Mouse (Mus musculus) c-Kit-positive CD71-negative TER-119-negative erythroid progenitor cells, embryonic 14.5 days (primary cell): ENCODE data around the gene Gp6.
"Not testable (repeated sequence)": the region's sequence is repeated elsewhere in the genome, so short reads cannot be mapped to it uniquely, and the experiment has no call there.

Source experiments
- DNase-seq: peaks from one replicate; pipeline ENCODE4 v3.0.0-alpha.2; 2013; ENCODE audit warnings: low read depth

The Gp6 gene

GRCm38 (mm10) chr7:4397730-4398129, at the start of gene Gp6:
Gene Gp6 (minus strand): TSS chr7:4397744.
- DNase-seq, result no peak

GRCm38 (mm10) chr7:4447138-4447537, 49.6 kb upstream of the Gp6 start:
- no peak for DNase-seq

DNA sequence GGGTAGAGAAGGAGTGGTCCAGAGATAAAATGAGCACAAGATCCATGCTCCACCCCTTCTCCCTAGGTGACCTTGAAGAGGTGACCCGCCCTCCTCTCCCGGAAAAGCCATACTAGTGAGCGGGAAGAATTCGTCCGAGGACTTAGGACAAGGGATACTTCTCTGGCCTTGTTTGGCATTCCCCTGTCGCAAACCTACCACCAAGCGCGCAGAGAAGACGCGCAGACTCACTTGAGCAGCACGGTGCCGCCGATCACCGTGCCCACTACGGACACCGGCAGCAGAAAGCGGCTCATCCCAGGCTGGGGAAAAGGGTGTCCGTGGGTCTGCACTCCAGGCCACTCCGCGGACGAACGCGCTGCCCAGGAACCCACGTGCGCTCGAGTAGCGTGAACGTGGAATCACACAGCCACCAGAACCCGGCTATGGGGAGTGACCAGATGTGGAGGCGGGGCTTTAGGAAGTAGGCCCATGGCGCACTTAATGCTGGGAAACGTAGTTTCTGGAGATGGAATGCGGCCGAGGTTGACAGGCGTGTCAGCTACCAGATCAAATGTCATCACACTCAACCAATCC, 47.8 kb upstream of the Gp6 start, which contains the start of gene Rdh13:
Gene Rdh13 (minus strand): TSS at position 434 of the 576 bp plus-strand sequence.
- peak; percentile 65 for DNase-seq

DNA sequence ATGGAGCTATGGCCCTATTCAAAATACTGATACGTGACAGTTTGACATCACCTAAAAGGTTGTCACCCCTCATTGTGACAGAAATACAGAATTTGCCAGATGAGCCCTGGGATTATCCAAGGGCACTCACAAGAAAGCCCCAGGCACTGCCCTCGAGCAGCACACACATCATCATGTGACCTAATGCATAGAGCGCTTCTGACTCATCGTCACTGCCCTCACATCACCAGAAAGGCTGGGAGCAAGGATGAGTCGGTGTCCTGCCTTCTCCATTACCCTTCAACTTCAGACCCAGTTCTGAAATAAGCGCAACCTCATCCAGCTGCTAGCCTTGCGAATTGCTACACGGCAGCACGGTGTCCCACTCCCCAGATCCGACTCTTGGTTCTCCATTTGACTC, 43.0 kb upstream of the Gp6 start:
- no peak for DNase-seq

GRCm38 (mm10) chr7:4437721-4438120, 40.2 kb upstream of the Gp6 start:
- no peak for DNase-seq

- DNase-seq, result no peak
Observed at GRCm38 (mm10) chr7:4432026-4432425, 34.5 kb upstream of the Gp6 start.

DNA sequence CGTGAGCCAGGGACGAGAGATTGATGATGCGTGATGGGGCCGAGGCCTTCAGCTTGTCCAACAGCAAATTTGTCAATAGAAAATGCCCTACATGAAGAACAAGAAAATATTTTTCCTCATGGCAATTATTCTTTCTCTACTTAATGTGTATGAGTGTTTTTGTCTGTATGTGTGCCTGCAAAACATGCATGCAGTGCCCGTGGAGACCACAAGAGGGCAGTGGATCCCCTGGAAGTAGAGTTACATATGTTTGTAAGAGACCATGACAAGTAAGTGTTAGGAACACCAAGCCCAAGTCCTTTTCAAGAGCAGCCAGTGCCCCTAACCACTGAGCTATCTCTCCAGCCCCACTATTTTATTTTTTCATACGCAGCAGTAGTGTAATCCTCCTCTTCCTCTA, 34.0 kb upstream of the Gp6 start:
- peak; percentile 56 for DNase-seq

DNA sequence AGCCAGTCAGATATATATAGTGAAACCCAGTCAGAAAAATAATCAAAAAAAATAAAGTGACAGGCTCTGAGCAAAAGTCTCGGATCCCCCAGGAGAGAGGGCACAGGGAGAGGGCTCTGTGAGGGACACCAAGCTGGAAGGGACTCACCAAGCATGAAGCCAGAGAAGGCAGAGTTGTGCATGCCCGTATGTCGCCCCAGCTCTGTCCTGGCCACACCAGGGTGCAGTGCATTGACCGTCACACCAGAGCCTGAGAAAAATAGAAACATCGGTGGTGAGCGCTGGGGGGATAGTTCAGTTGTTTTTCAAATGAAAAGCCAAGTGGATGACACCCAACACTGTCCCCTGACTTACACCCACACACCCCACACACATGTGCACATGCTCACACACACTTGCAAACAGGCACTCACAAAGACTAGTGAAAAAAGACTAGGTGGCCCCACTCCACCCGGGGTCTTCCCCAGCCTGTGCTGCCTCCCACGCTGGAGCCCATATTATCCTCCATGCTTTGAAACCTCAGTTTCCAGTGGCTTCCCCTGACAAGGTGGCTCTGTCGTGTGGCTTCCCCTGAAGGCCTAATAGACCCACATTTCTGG, 32.8 kb upstream of the Gp6 start:
- DNase-seq, result no peak

DNA sequence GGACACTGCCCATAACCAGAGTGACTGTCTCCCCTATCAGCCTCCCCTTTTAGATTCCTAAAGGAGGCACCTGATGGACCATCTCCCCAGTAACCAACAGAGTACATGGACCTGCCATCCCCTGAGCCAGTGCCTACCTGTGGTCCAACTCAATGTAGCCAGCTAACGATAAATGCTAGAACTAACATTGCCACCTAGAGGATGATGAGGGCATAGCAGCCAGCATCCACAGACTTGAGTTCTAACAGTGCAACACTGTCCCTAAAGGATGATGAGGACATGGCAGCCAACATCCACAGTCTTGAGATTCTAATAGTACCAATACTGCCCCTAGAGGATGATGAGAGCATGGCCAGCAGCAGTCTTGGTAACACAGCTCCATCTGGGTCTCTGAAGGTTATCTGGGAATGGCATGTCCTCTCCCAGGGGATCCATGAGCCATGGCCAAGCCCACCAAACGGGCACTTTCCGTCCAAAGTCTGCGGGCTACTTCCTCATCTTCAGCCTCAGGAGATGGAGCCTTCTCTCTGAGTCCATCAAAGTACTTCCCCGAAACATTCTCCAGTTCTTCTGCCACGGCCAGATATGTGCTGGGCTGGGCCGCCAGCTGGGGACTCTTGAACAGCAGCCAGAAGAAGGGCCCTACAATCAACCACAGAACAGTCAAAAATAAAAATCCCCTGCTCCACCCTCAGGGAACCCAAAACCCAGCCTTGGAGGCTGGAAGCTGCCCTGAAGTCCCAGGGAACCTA, 29.8 kb upstream of the Gp6 start:
- peak; percentile 96 for DNase-seq

DNA sequence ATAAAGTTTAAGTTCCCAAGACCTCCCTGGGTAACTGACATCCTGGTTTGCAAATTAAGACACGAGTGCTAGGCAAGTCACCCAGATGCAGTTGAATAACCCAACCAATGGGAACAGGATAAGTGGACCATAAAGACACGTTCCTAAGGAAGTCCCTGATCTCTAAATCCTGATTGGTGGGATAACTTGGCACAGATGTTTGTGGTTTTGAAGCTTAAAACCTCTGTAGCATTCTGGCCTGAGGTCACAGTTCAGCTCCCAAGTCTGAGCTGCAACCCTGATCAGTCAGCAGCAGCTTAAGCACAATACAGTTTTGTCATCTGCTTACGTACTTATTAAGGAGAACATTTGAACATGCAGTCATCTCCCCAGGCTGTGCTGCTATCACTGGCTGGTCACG, 22.7 kb upstream of the Gp6 start:
- no peak for DNase-seq

DNA sequence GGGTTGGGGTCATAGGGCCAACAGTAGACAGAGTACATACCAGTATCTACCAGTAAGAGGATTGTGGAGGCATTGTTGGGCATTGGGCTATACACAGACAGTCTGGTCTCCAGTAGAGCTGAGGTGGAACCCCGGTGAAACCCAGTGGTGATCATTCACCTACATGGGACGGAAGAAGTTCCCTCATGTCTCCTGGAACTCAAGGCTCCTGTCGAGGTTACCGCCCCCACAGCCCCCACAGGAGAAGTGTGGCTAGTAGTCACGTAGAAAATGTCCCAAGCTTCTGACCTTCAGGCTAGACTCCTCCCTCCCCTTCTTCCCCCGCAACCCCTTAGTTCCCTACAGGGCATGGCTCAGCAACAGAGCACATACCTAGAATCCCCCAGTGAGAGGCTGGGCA, 22.1 kb upstream of the Gp6 start:
- no peak for DNase-seq

GRCm38 (mm10) chr7:4412406-4412805, 14.9 kb upstream of the Gp6 start:
- DNase-seq, result not testable (repeated sequence)

DNA sequence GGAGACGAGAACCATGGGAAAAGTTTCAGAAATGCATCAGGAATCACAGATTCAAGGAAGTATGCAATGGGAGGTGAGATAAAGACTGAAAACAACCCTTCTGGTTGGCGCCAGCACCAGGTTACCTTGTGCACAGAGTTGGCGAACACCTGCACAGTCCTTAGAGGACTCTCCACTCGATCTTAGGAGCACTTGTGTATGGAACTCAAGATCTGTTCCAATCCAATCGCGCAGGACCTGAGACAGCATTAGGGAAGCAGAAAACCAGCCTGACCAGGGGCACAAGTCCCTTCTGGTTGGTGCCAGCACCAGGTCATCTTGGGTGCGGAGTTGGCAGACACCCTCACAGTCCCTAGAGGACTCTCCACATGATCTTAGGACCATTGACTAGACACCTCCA, 24.0 kb downstream of the Gp6 start:
- no peak for DNase-seq

GRCm38 (mm10) chr7:4337509-4337908, 60.0 kb downstream of the Gp6 start, which contains the start of gene Ncr1:
Gene Ncr1 (plus strand): TSS chr7:4337724.
- DNase-seq, result no peak

GRCm38 (mm10) chr7:4323301-4323700, 74.2 kb downstream of the Gp6 start:
- DNase-seq, result no peak
